Mouse (Mus musculus) layer of hippocampus, postnatal 10 days (tissue): ENCODE results near the gene Slc6a4. TPM values are rescaled to one million over a fixed set of nuclear protein-coding genes. Genes with fewer than 3 reads are reported as not detected.
"Not testable (repeated sequence)": the region's sequence is repeated elsewhere in the genome, so short reads cannot be mapped to it uniquely, and the experiment has no call there.

Experiments
- DNase-seq, 2 experiments: peaks; one replicate each; pipeline ENCODE4 v3.0.0; 2021; ENCODE audit warnings: low spot score in 2 of 2
- microRNA-seq, 2 experiments: library from miRNA; unstranded; fragments of <30 nt; microRNA quantifications; one replicate each; pipeline ENCODE4 v1.2.0; 2021
- total RNA-seq, 2 experiments: library from RNA; stranded (reverse); gene quantifications; 2 replicates each; pipeline ENCODE4 v1.2.3; 2021

Gene Slc6a4
- total RNA-seq, 2 experiments from 2014 or later: 0.53 TPM; not detected in 1

GRCm38 (mm10) chr11:77018046-77018445 lies 19.6 kb downstream of the Slc6a4 start:
- DNase-seq: no peak

GRCm38 (mm10) chr11:77019539-77019938 lies 21.1 kb downstream of the Slc6a4 start:
- no peak for DNase-seq

- no peak for DNase-seq
These were observed 23.5 kb downstream of the Slc6a4 start for GRCm38 (mm10) chr11:77021749-77022396.

- no peak for DNase-seq
These were observed 28.2 kb downstream of the Slc6a4 start for GRCm38 (mm10) chr11:77026559-77026958.

GRCm38 (mm10) chr11:77028157-77028556 lies 29.8 kb downstream of the Slc6a4 start:
- no peak for DNase-seq

- no peak for DNase-seq
These were observed 32.9 kb downstream of the Slc6a4 start for GRCm38 (mm10) chr11:77031151-77031934.

GRCm38 (mm10) chr11:77041891-77042290 lies 43.5 kb downstream of the Slc6a4 start:
- no peak for DNase-seq

GRCm38 (mm10) chr11:77042816-77043215 lies 44.4 kb downstream of the Slc6a4 start:
- DNase-seq: no peak

- DNase-seq: no peak
These were observed 63.5 kb downstream of the Slc6a4 start for GRCm38 (mm10) chr11:77061951-77062350.

GRCm38 (mm10) chr11:77063406-77063805 lies 65.0 kb downstream of the Slc6a4 start:
- no peak for DNase-seq

GRCm38 (mm10) chr11:77068825-77069224 lies 70.4 kb downstream of the Slc6a4 start:
- DNase-seq: no peak

- DNase-seq: peak in 1 of 2 experiments; percentile 23
These were observed 72.3 kb downstream of the Slc6a4 start for GRCm38 (mm10) chr11:77070721-77071120.

GRCm38 (mm10) chr11:77077331-77077730 lies 78.9 kb downstream of the Slc6a4 start:
- not testable (repeated sequence) for DNase-seq

- peak; percentile 18 to 38 for DNase-seq
These were observed 79.4 kb downstream of the Slc6a4 start for GRCm38 (mm10) chr11:77077792-77078191.

- DNase-seq: peak; percentile 89
These were observed 80.1 kb downstream of the Slc6a4 start, which contains the start of gene Nsrp1 for GRCm38 (mm10) chr11:77078273-77079134. Gene Nsrp1 (minus strand): TSS chr11:77078435.

GRCm38 (mm10) chr11:77079361-77079760 lies 81.0 kb downstream of the Slc6a4 start:
- no peak for DNase-seq

Small RNA genes lying within 50 kb of the gene (microRNA-seq; reads per million reads assigned to microRNA genes)
- 2,065 to 4,575 reads per million in 2 experiments for gene Mir423

Other genes starting within 250 kb of the Slc6a4 start
- 10 to 100 TPM; 35.6 to 43.9 TPM for gene Gosr1, start 235.0 kb upstream of the Slc6a4 start, total RNA-seq
- 10 to 100 TPM; 78.0 to 78.1 TPM for gene Cpd, start 151.6 kb upstream of the Slc6a4 start, total RNA-seq
- not detected for gene Tmigd1, start 96.4 kb upstream of the Slc6a4 start, total RNA-seq
- gene Blmh, start 73.8 kb upstream of the Slc6a4 start, total RNA-seq: 10 to 100 TPM; 85.0 to 91.7 TPM
- gene Nsrp1, start 79.8 kb downstream of the Slc6a4 start, total RNA-seq: 10 to 100 TPM; 16.1 to 17.2 TPM
- gene Efcab5, start 190.4 kb downstream of the Slc6a4 start, total RNA-seq: 1 to 10 TPM; 2.3 to 2.4 TPM
- gene Ssh2, start 217.7 kb downstream of the Slc6a4 start, total RNA-seq: 10 to 100 TPM; 44.9 to 46.5 TPM